Mouse (Mus musculus) layer of hippocampus, postnatal 14 days (tissue): Measurements from ENCODE around the gene Fgfr2. TPM values are rescaled to one million over a fixed set of nuclear protein-coding genes. Genes with fewer than 3 reads are reported as not detected.

Source experiments
- DNase-seq, 2 experiments: peaks; one replicate each; pipeline ENCODE4 v3.0.0; 2021 to 2022; ENCODE audit warnings: low spot score in 2 of 2, mixed read lengths in 1 of 2
- total RNA-seq, 2 experiments: library from RNA; stranded (reverse); gene quantifications; 2 replicates each; pipeline ENCODE4 v1.2.3; 2021

Gene Fgfr2
- total RNA-seq, 2 experiments from 2014 or later = 38.3 to 40.2 TPM

DNA sequence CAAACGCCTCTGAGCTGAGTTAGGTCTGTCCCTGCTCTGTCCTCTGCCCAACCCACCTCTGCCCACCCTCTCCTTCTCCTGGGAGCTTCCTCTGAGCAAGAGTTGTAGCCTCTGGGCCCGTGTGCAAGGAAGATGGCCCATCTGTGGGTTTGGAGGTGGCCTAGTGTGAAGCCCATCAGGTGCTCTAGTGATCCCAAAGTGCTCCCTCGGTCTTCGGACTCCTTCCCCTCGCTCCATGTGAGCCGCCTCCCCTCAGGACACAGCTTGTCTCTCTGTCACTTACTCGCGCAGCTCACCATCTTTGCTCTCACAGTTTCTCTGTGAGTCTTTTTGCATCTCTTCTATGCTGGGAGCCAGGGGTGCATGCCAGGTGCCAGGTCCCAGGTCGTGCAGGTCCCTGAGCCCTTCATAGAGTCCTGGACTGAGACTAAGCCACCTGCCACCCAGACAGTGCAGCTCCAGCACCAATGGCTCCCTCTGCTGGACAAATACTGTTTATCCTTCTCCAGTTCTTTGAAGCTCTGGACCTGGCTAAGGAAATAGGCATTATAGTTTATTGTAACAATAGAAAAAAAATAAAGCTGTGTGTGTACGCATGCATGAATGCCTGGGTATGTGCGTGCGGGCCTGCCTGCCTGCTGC, 484.6 kb downstream of the Fgfr2 start:
- DNase-seq = peak in 1 of 2 experiments; percentile 80

DNA sequence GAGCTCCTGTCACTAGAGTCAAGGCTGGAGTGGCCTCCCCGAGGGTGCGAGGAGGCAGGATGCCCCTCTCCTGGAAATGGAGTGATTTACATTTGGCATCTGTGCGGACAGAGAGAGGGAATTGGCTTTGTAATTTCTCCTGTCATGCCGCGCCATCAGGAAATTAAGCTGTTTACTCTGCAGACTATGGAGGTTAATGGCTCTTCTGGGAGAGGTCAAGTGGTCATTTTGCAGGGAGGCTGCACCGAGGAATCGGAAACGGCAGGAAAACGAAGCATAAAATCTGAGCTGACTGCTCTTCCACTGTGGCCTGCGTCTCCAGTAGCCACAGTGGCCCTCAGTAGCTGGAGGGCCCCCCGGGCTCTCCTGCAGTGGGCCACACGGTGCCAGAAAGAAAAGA, 485.9 kb downstream of the Fgfr2 start:
- DNase-seq = no peak

DNA sequence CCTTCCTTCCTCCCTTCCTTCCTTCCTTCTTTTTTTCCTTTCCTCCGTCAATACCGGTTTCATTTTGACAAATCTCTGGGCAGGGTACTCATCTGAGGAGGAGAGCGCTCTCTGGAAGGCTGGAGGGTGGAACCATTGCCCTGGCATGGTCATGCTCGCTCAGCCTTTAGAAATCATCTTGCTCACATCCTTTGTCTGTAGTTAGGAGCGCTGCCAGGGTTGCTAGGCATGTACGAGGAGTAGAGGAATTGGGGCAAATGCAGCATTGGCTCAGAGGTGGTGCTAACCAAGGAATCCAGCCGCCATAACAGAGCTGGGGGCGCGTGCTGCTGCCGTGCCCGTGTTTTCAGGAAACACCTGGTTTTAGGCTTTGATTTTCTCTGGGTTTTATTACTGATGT, 491.8 kb downstream of the Fgfr2 start:
- peak; percentile 52 to 74 for DNase-seq

DNA sequence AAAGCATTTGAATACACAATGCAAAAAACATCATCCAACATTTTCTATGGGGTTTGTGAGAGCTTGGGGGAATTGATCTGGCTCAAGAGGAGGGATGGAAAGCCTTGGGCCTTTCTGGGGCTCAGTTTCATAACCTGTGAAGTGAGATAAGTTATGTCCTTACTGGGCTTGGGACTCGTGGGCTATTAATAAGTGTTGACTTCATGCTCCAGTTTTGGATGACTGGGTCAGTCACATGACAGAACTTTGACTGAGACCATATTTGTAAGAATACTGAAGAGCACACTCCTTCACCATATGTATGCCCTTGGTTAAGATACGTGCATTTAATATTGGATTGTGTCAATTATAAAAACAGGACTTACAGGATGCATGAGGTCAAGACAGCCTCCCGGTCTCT, 495.7 kb downstream of the Fgfr2 start:
- DNase-seq = no peak

DNA sequence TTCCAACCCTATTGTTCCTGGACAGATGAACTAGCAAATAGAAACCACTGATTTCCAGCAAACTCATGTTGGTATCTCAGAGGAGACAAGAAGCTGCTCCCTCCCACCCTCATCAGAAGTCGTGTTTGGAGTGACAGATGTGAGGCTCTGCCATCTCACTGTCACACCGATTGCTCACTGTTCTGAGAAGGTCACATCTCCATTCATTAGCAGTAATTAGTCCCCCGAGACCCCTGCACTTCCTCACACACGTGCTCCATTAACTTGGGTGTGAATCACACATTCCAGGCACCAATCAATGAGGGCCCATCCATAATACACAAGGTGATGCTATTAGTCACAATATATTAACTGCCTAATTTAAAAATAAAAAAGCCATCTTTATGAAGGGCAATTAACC, 497.0 kb downstream of the Fgfr2 start:
- no peak for DNase-seq

DNA sequence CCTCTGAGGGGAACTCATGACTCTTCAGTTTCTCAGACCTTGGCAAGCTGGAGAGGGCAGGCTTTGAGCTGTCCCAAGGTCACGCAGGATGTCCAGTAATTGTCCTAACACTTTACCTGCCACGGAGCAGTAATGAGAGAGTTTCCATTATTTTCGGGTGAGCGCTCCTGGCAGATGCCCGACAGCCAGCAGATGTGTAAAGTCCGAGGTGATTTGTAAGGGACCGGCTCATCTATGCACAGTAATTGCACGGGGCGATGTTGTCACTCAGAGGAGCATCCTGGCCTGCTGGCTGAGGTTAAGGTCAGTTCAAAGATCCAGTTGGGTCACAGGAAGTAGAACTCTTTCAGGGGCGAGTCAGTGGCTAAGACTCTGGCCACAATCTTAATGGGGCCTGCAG, 499.0 kb downstream of the Fgfr2 start:
- DNase-seq = no peak

DNA sequence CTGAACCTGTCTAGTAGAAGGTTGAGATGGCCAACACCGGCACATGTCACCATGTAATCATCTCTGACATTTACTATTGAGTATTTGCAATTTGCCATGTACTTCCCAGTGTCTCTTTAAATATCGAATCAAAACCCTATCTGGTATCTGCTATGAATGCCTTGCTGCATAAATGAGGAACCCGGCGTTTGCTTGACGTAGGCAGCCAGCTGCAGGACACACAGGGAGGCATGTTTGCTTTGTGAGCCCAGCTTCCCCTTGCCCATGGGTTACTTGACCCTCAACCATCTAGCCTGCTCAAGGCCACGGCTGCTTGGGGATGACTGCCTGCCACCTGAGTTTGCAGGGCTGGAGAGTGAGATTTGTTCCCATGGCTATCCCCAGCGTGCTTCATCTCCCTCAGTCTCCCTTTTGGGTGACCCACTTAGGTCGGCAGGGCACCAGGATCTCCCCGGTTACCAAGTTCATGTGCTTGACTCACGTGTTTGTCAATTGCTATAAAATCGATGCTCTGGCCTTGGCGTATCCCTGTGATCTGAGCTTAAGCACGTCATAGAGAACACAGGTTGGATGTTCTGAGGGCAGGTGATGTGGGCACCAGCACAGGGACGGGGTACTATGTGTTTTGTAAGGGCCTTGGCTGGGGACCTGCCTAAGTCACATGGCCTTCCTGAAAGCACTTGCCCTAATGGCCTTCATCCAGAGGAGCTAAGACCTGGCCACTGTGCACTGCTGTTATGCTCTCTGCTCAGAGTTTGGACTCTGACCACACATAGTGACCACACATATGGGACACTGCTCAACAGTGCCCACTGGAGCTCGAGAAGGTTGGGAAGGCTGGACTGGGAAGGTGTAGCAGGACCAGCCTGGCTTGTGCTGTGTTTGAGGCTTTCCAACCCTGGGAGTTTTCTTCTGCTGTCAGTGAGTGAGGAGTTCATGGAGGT, 502.9 kb downstream of the Fgfr2 start:
- no peak for DNase-seq

DNA sequence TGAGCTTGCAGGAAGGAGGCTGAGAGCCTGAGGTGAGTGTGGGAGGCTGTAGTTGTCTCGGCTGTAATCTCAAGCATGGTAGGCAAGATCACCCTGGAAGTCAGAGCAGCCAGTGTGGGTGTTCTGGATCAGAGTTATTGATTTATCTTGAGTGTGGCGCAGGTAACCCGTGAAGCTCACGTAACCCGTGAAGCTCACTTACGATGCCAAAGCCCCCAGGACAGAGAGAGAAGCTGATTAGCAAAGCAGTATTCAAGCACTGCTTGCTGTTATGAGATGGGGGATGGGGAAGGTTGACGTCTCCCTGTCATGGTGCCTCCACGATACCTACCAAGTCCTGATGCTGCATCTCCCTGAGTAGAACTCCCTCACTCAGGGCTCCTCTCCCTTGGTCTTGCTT, 503.6 kb downstream of the Fgfr2 start:
- no peak for DNase-seq

DNA sequence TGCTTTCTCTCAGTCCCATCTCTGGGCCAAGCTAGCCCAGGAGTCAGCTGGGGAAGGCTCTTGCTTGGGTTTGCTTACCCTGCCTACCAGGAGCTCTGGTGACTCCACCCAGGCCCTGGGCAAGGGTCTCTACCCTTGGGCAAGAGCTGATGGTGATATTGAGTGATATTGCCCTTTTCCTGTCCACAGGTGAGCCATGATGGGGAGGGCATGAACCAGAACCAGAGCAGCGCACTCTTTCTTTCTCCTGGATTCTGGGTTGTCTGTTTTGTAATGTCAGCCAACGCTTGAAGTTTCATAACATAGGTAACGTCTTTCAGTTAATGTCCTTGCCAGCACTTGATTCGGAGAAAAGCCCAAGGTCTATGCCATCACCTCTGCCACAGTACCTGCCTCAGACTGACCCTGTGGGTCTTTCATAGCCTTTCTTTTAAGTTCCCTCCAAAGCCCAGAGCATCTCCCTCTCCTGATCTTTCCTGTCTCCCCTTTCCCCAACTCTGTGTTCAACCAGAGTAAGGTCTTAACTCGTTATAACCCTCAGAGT, 506.1 kb downstream of the Fgfr2 start:
- DNase-seq = no peak

DNA sequence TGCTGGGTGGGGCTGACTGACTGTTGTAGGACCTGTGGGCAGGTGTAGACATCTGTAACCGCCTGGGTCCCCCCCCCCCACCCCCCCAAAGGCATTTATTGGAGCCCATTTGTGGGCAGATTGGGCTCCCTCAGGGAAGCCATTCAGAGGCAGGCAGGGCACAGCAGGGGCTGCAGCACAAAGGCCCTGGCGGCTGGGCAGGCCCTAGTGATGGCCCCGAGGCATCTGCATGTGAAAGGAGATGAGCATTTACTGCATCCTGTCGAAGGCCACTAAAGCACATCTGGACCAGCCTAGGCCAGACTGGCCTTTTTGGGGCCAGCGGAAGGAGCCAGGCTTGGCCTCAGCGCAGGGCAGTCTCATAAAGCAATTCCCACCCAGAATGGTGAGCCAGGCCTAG, 506.8 kb downstream of the Fgfr2 start:
- DNase-seq = no peak

DNA sequence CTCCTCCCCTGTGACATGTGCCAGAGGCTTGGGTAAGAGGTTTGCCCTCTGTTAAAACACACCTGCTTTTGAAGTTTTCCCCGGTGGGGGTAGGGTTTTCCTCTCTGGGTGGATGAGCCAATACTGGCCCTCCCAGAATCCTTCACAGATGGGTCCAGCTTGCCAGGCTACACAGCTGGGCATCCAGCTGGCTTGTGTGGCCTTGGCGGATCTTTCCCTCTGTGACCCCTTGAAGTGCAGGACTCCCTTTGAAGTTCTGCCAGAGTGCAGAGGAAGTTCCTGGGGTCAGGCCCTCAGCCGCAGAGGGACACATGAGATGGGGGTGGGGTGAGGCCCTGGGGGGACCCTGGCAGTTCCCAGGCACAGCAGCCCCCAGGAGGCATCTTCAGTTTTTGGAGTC, 507.8 kb downstream of the Fgfr2 start:
- no peak for DNase-seq

DNA sequence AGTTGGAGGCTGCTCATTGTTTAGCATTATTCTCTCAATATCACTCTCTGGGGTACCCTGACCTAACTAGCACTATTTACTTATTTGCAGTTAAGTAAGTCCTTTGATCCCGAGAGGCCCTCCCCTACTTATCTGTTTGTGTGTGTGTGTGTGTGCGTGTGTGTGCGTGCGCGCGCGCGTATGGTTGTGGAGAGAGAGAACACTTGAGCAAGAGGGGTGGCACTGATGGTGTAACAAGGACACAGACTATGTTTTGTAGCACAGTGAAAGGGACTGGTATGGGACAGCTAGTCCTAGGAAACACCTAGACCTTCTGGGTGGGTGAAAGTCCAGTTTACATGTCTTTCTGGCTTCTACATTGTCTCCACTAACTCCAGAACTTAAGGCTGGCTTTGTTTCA, 511.6 kb downstream of the Fgfr2 start:
- DNase-seq = no peak

DNA sequence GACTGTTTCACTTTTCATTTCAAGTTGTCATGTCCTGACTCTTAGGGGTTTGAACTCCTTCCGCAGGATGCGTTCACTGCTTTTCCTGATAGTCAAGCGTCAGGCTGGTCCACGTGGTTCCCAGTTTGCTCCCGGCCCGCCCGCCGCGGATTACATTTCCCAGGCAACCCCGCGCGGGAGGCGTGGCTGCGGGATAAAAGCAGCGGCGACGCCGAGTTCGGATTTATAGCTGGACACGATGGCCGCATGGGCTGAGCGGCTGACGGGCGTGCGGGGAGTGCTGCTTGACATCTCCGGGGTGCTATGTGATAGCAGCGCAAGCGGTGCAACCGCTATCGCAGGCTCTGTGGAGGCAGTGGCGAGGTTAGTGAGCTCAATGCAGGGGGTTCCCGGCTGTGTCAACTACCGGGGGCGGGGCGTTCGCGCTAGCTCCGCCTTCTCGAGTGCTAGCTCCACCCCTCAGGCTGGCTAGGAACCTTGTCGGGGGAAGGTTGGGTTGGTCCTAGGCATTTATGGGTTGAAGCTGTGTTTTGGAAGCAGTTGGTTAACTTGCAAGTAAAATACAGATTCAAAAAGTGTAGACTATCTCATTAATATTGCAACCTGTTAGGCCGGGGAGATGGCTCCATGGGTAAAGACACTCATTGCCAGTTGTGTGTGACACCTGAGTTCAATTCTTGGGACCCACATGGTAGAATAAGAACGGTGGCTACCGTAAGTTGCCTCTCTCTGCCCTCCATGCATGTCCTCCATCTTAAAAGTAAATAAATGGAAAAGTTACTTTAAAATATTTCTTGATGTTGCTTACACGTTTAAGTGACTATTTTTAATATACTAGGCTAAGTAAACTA, 512.5 kb downstream of the Fgfr2 start, which contains the start of gene Lhpp:
TSS of gene Lhpp (plus strand) at position 171 of the 851 bp plus-strand sequence.
- DNase-seq = peak; percentile 76 to 84

DNA sequence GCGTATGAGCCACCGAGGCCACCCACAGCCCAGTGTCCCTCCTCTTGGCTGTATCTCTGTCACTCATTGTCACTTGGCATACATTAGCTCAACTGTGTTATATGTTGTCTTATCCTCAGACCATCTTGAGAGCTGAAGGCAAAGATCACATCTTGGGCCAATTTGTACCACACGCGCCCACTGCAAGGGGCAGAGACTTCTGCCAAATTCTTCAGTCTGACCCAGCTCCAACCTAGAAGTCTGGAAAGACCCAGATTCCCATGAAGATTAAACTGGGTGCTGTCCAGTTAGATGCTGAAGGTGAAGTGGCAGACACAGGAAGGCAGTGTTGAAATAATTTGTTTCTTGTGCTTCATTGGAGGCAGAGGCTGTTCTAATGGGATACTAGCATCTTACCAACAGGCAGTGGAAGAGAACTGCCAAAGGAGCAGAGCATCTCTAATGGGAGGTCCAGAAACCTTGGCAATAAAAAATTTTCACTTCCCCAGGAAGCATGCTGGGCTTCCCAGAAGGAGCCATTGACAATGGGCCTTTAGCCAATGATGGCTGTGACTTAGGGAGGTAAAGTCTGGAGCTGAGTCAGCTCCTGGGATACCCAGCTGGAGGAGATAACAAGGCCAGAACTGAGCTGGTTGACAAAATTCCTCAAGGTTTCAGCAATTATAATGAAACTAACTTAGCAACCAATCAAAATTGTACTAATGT, 514.7 kb downstream of the Fgfr2 start:
- no peak for DNase-seq

DNA sequence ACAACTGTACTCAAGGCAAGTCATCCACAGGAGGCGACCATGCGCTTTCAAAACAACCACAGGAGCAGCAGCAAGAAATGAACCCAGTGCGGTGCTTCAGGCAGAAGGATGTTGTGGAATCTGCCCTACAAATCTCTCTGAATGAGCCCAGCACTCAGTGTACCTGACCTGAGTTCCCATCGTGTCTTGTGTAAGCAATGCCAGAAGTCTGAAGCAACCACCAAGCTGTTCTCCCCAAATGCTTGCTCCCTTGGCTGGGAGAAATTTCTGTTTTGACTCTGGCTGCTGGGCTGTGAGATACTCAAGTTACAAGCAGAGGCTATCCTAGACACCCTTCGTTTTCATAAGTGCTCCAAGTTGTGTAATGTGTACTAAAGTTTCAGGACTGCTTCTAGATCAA, 517.5 kb downstream of the Fgfr2 start:
- no peak for DNase-seq

DNA sequence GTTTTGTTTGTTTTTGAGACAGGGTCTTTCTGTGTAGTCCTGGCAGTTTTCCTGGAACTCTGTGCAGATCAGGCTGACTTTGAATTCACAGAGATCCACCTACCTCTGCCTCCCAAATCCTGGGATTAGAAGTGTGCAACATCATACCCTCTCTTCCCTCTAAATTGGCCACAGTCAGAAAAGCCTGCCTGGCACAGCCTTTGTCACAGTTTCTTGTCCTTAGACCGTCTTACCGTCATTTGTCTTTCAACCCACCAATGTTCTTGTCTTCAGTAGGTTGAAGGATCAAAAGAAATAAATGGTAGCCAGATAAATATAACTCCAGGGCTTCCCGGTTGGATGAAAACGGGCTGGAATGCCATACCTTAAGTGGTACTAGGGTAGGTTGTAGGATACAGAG, 518.4 kb downstream of the Fgfr2 start:
- DNase-seq = no peak

DNA sequence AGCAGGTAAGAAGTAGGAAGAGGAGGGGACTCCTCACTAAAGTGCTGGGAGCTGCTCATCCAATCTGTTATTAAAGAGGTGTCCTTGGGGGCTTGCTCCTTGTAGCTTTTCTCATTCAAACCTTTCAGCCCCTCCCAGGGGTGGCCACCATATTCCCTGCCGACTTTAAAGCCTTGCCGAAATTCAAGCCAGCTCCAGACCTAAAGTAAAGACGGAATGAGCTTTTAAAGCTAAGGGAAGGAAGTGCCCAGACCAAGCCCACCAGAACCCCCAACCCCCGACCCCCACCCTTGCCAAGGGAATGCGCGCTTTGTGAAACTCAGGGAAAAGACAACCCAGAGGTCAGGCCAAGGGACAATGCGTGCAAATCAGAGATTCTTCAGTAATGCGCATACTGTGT, 522.2 kb downstream of the Fgfr2 start:
- no peak for DNase-seq

DNA sequence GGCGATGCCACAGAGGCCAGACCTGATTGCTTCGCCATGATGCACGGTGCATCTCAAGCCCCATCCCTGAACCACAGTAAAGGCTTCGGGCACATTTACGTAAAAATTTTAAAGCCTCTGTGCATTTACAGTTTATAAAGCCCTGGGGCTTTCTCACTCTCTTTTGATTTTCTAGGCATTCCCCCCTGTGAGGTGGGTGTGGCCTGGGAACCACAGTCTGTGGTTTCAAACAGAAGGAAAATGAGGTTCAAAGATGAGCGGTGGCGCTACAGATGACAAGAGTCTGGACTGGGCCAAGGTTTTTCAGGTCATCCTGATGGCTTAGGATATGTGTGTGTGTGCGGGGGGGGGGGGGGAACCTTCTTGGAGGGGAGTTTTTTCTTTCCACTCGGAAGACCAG, 523.1 kb downstream of the Fgfr2 start:
- DNase-seq = no peak

DNA sequence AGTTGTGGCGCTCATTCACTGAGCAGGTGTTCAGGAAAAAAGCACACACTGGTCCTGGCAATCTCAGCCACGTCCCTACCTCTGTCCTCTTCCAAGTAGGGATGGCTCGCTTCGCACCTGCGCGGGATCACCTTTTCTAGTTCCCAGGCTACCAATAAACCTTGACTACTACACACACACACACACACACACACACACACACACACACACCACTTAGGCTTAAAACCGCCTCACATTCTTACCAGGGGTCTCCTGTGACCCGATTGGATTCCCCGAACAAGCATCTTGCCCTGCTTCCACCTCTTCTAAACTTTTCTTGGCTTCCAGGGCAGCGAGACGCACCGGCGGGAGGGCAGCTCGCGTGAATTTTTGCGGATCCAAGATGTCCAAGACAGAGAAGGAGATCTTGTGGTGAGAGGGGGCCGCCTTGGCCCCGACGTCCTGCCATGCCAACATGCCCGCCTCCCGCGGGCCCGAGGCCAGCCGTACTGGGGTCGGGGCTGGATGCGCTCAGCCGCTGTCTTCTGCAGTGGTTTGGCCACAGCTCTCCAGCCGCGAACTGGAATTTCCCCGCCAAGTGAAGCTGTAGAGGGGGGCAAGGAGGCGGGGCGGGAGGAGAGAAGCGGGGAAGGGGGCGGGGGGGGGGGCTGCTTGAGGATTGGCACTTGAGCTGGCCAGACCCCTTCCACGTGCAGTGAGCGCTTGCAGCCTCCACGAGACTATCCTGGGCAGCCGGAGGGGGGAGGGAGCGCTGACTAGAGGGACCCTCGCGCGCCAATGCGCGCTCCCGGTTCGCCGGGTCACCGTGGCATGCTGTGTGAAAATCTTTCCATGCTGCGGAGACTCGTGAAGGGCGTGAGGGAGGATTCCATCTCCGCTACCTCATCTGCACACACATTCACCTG, 523.8 kb downstream of the Fgfr2 start, which contains the start of gene Nkx1-2:
TSS of gene Nkx1-2 (minus strand) at position 567 of the 905 bp plus-strand sequence.
- no peak for DNase-seq
